Mouse (Mus musculus) cortical plate, adult 2 months (tissue): ENCODE data around the gene Rasa3.

Experiments used
- CTCF ChIP-seq: fragments of 200-500 bp; IDR thresholded peaks from 2 replicates; pipeline ENCODE4 v1.5.1; 2011; ENCODE audit warnings: mild to moderate bottlenecking, control low read depth, low read length; ENCODE audit not compliant: insufficient read depth; ENCODE audit errors: extremely low read depth
- POLR2A ChIP-seq: fragments of 200-500 bp; IDR thresholded peaks from 2 replicates; pipeline ENCODE4 v1.6.1; 2011; ENCODE audit warnings: mild to moderate bottlenecking, low read length, control low read depth; ENCODE audit not compliant: insufficient read depth; ENCODE audit errors: extremely low read depth

DNA sequence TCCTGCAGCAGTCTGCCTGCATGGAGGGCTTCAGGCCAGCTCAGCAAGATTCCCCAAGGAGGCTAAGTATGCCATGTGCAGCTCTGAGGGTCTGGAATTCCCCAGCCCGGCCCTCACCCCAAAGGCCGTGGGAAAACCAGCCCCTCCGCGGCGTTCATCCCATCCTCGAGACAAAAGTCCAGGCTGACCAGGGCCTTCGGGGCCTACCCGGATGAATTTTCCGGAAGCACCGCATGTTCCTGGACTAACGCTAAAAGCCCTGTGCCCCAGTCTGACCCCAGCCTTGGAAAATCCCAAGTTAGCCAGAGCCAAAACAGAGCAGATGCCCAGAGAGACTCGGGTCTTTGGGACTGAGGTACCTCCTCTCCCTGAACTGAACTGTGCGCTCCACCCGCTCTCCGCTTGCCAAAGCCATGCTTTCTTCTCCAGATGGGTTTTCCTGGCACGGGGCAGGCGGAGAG is 7.4 kb downstream of the Rasa3 start:
- no peak for TF ChIP-seq CTCF
- no peak for TF ChIP-seq POLR2A
